Mouse (Mus musculus) neural tube, embryonic 11.5 days (tissue): ENCODE results near the gene Arhgef10l. TPM values are rescaled to one million over a fixed set of nuclear protein-coding genes. Genes with fewer than 3 reads are reported as not detected.

ENCODE experiments used
- ATAC-seq: fragments of 200-750 bp; cut with Nextera tagmentation; 2 replicates; pipeline ENCODE4 v1.8.0; 2017; ENCODE audit warnings: moderate number of reproducible peaks, mild to moderate bottlenecking, moderate TSS enrichment, moderate library complexity; ENCODE audit not compliant: insufficient read depth, low FRiP score, low TSS enrichment
- DNase-seq: peaks from one replicate; pipeline ENCODE4 v3.0.0-alpha.2; 2015; ENCODE audit warnings: low spot score
- H3K27ac ChIP-seq: fragments of 300-500 bp; sonication (generic); 2 replicates; pipeline ENCODE4 v1.5.1; 2014; ENCODE audit warnings: low read depth, mild to moderate bottlenecking, low read length
- H3K27me3 ChIP-seq: fragments of 300-500 bp; sonication (generic); 2 replicates; pipeline ENCODE4 v1.6.1; 2014; ENCODE audit warnings: mild to moderate bottlenecking, low read length, mixed read lengths; ENCODE audit not compliant: control insufficient read depth, insufficient read depth
- H3K36me3 ChIP-seq: fragments of 300-500 bp; sonication (generic); 2 replicates; pipeline ENCODE4 v1.6.1; 2014; ENCODE audit warnings: mild to moderate bottlenecking, low read length, moderate library complexity, mixed read lengths; ENCODE audit not compliant: control insufficient read depth, insufficient read depth
- H3K4me1 ChIP-seq: fragments of 300-500 bp; sonication (generic); 2 replicates; pipeline ENCODE4 v1.6.1; 2014; ENCODE audit warnings: low read length, mixed read lengths; ENCODE audit not compliant: control insufficient read depth, insufficient read depth
- H3K4me2 ChIP-seq: fragments of 300-500 bp; sonication (generic); 2 replicates; pipeline ENCODE4 v1.6.1; 2014; ENCODE audit warnings: low read depth, mild to moderate bottlenecking, moderate library complexity
- H3K4me3 ChIP-seq: fragments of 300-500 bp; sonication (generic); 2 replicates; pipeline ENCODE4 v1.5.1; 2014; ENCODE audit warnings: low read depth, low read length
- H3K9ac ChIP-seq: fragments of 300-500 bp; sonication (generic); 2 replicates; pipeline ENCODE4 v1.6.1; 2014; ENCODE audit warnings: mild to moderate bottlenecking, low read length
- H3K9me3 ChIP-seq: fragments of 300-500 bp; sonication (generic); 2 replicates; pipeline ENCODE4 v1.6.1; 2016; ENCODE audit warnings: low read length; ENCODE audit not compliant: control insufficient read depth
- WGBS: fragments of 180-500 bp; shearing (Covaris S2); extraction: QIAGEN DNeasy Blood & Tissue Kit; methylation state at CpG from one replicate; pipeline ENCODE4 v1.1.7; 2014; 5-methylcytosine and 5-hydroxymethylcytosine counted together
- polyA plus RNA-seq: library from polyadenylated mRNA; unstranded; fragments of >200 nt; fragmentation: Nextera tagmentation; extraction: Ambion mirVana; gene quantifications from 2 replicates; pipeline ENCODE4 v1.2.1, GENCODE M21; 2014

Arhgef10l gene
- polyA plus RNA-seq, 1 experiment from 2014 or later = 25.3 TPM

- ATAC-seq (no peak), DNase-seq (no peak)
- H3K4me1 ChIP-seq = no peaks in the 10 kb centered on the region
- H3K9ac ChIP-seq = no peak overlapping the region
- 78% methylated on average over 5 of the region's 5 CpGs for WGBS
- no peaks in the 10 kb centered on the region for H3K27me3 ChIP-seq
- no peaks in the 10 kb centered on the region for H3K9me3 ChIP-seq
- peaks cover 2% of the 10 kb centered on the region; the same call in 1 of the 2 replicates for H3K36me3 ChIP-seq
- no peak overlapping the region for H3K4me2 ChIP-seq
- no peak overlapping the region for H3K27ac ChIP-seq
- no peak overlapping the region for H3K4me3 ChIP-seq
Observed at GRCm38 (mm10) chr4:140537561-140538021, 128.2 kb downstream of the Arhgef10l start.

GRCm38 (mm10) chr4:140535323-140535722 is 130.5 kb downstream of the Arhgef10l start:
- H3K4me1 ChIP-seq = no peaks in the 10 kb centered on the region; the same call in 1 of the 2 replicates
- ATAC-seq (no peak), DNase-seq (no peak)
- H3K36me3 ChIP-seq = peaks cover 2% of the 10 kb centered on the region; the same call in 1 of the 2 replicates
- H3K4me3 ChIP-seq = no peak overlapping the region
- H3K27me3 ChIP-seq = no peaks in the 10 kb centered on the region
- WGBS = 86% methylated on average over 8 of the region's 8 CpGs
- H3K9me3 ChIP-seq = no peaks in the 10 kb centered on the region
- no peak overlapping the region for H3K27ac ChIP-seq
- H3K9ac ChIP-seq = no peak overlapping the region
- H3K4me2 ChIP-seq = no peak overlapping the region

DNA sequence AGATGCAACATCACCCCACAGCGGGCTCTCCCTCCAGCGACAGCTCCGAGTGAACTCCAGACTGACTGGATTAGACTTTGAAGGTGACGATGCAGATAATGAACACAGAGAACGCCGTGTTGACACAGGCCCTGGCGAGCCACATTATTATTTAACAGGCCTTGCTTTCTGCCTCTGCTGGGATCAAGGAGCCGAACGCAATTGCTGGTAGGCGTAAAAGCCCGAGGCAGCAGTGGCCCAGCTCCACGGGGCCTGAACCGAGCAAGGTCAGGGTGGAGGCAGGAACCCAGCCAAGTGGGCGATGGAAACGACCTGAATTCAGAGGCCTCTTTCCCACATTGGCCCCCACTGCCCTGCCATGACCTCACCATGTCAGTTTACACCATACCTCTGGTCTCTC is 133.5 kb downstream of the Arhgef10l start:
- no peak overlapping the region for H3K4me3 ChIP-seq
- H3K9ac ChIP-seq = no peak overlapping the region
- no peaks in the 10 kb centered on the region for H3K9me3 ChIP-seq
- H3K4me1 ChIP-seq = peaks cover 2% of the 10 kb centered on the region; the same call in 1 of the 2 replicates
- H3K4me2 ChIP-seq = no peak overlapping the region
- DNase-seq (no peak), ATAC-seq (no peak)
- 0 out of 2 replicates have a peak, but pooled peaks cover 2% of the 10 kb centered on the region for H3K36me3 ChIP-seq
- 43% methylated on average over 15 of the region's 15 CpGs for WGBS
- H3K27me3 ChIP-seq = no peaks in the 10 kb centered on the region
- no peak overlapping the region for H3K27ac ChIP-seq

DNA sequence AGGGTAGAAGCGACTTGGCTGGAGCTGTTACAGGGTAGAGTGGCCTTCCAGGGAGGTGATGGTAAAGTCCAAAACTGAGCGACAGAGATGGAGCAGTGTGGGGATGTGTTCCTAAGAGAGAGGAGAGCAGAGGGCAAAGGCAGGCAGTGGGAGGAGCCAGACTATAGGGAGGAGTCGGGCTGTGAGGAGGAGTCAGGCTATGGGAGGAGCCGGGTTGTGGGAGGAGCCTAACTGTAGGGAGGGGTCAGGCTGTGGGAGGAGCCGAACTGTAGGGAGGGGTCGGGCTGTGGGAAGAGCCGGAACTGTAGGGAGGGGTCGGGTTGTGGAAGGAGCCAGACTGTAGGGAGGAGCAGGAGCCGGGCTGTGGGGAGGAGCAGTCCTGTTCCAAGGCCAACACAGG is 134.8 kb downstream of the Arhgef10l start:
- H3K9me3 ChIP-seq = no peaks in the 10 kb centered on the region
- H3K4me2 ChIP-seq = no peak overlapping the region
- no peak for ATAC-seq
- peaks cover 2% of the 10 kb centered on the region; the same call in 1 of the 2 replicates for H3K4me1 ChIP-seq
- 0 out of 2 replicates have a peak, but pooled peaks cover 2% of the 10 kb centered on the region for H3K36me3 ChIP-seq
- H3K9ac ChIP-seq = no peak overlapping the region
- DNase-seq = no peak
- 32% methylated on average over 9 of the region's 9 CpGs for WGBS
- no peak overlapping the region for H3K4me3 ChIP-seq
- H3K27ac ChIP-seq = no peak overlapping the region
- no peaks in the 10 kb centered on the region for H3K27me3 ChIP-seq

GRCm38 (mm10) chr4:140529735-140530134 is 136.1 kb downstream of the Arhgef10l start:
- Histone ChIP-seq H3K4me1 (peaks cover 2% of the 10 kb centered on the region; the same call in 1 of the 2 replicates), H3K4me2 (no peak overlapping the region), H3K27ac (no peak overlapping the region), H3K4me3 (no peak overlapping the region), H3K36me3 (no peaks in the 10 kb centered on the region), H3K9me3 (no peaks in the 10 kb centered on the region), H3K9ac (no peak overlapping the region), H3K27me3 (no peaks in the 10 kb centered on the region)
- WGBS = 75% methylated on average over 14 of the region's 14 CpGs
- ATAC-seq (no peak), DNase-seq (no peak)

GRCm38 (mm10) chr4:140528443-140528842 is 137.4 kb downstream of the Arhgef10l start:
- Histone ChIP-seq H3K9me3 (no peaks in the 10 kb centered on the region), H3K4me3 (no peak overlapping the region), H3K4me1 (peaks cover 2% of the 10 kb centered on the region; the same call in 1 of the 2 replicates), H3K27me3 (no peaks in the 10 kb centered on the region), H3K4me2 (no peak overlapping the region), H3K27ac (no peak overlapping the region), H3K36me3 (no peaks in the 10 kb centered on the region), H3K9ac (no peak overlapping the region)
- 77% methylated on average over 5 of the region's 5 CpGs for WGBS
- no peak for ATAC-seq
- DNase-seq = no peak

GRCm38 (mm10) chr4:140525674-140526177 is 140.1 kb downstream of the Arhgef10l start:
- WGBS = 64% methylated on average over 10 of the region's 10 CpGs
- Histone ChIP-seq H3K27me3 (no peaks in the 10 kb centered on the region), H3K9ac (no peak overlapping the region), H3K4me2 (no peak overlapping the region), H3K4me1 (0 out of 2 replicates have a peak, but pooled peaks cover 2% of the 10 kb centered on the region), H3K4me3 (no peak overlapping the region), H3K9me3 (no peaks in the 10 kb centered on the region), H3K36me3 (0 out of 2 replicates have a peak, but pooled peaks cover 2% of the 10 kb centered on the region), H3K27ac (no peak overlapping the region)
- ATAC-seq = no peak
- DNase-seq = no peak

GRCm38 (mm10) chr4:140524927-140525326 is 140.9 kb downstream of the Arhgef10l start:
- no peak overlapping the region for H3K4me2 ChIP-seq
- no peak overlapping the region for H3K9ac ChIP-seq
- DNase-seq (no peak), ATAC-seq (no peak)
- H3K9me3 ChIP-seq = no peaks in the 10 kb centered on the region
- no peaks in the 10 kb centered on the region for H3K27me3 ChIP-seq
- WGBS = 70% methylated on average over 12 of the region's 13 CpGs
- H3K36me3 ChIP-seq = peaks cover 2% of the 10 kb centered on the region; the same call in 1 of the 2 replicates
- no peak overlapping the region for H3K27ac ChIP-seq
- no peak overlapping the region for H3K4me3 ChIP-seq
- no peaks in the 10 kb centered on the region for H3K4me1 ChIP-seq

DNA sequence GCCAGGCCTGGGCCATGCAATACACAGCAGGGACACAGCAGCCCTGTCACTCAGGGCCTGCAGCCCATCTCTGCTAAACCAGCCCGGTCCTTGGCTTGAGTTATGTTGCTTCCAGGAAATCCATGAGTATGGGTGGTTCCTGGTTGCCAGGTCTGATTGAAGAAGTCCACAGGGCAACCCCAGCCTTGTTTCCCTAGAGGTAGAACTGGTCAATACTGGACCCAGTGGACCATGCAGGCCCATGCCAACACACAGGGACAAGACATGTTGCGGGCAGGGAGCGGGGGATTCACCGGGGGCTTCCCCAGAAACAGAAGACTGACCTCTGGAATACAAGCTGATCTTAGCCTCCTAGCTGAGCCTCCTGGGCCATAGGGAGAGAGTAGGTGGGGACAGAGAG is 142.9 kb downstream of the Arhgef10l start:
- Histone ChIP-seq H3K9me3 (no peaks in the 10 kb centered on the region), H3K27me3 (no peaks in the 10 kb centered on the region), H3K4me3 (no peak overlapping the region), H3K27ac (no peak overlapping the region), H3K36me3 (peaks cover 4% of the 10 kb centered on the region; the same call in 1 of the 2 replicates), H3K4me1 (no peaks in the 10 kb centered on the region), H3K9ac (no peak overlapping the region), H3K4me2 (no peak overlapping the region)
- 95% methylated on average over 4 of the region's 4 CpGs for WGBS
- ATAC-seq (no peak), DNase-seq (no peak)
